Mouse (Mus musculus): Measurements from ENCODE around the gene Ccl28.

GRCm38 (mm10) chr13:119619735-119620134 lies 3.9 kb upstream of the Ccl28 start:
- TF ChIP-seq CTCF (IDR thresholded peaks at IDR 0.05; ENCODE audit: low read depth, low read length) = no peak
- TF ChIP-seq POLR2A (IDR thresholded peaks at IDR 0.05; ENCODE audit: borderline replicate concordance, low read depth, low read length) = no peak

All from bone marrow macrophage, adult 2 months (primary cell).